Comparison of ENCODE assay signal across 10 mouse cellular contexts in the genomic region with DNA sequence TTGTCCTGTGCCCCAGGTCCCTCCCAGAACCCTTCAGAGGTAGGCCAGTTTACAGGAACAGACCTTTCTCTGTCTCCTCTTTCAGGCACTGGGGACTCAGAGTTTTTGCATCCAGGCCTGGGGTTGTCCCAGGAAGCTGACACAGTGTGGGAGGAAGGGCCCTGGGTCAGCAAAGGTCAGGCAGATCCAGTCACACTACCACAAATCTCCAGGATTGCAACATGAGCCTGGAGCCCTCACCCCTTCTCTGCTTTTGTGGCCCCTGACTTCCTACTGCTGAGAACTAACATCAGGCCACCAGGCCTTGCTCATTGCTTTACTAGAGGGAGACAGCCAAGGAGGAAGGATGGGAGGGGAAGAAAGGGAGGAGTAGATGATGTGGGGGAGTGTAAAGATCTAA. TPM values are rescaled to one million over a fixed set of nuclear protein-coding genes. Genes with fewer than 3 reads are reported as not detected.
DNase-seq lines count a peak whose midpoint lies in the region; ATAC-seq and TF ChIP-seq lines count a peak whose summit lies in the region.
"Had no signal": no experiment of that assay in that cellular context is flagged by ENCODE, and none has a peak within 500 bp of the region (broad histone marks: within the 10 kb centered on the region; RNA-seq: fewer than 3 reads in every experiment).

No protein-coding gene starts in this region.

- no peak overlapping the region for H3K27ac ChIP-seq in lung, postnatal 0 days (ENCODE audit: low read length)
- peak overlapping the region; percentile 86 for H3K27ac ChIP-seq in liver, adult 2 months (replicated peaks; ENCODE audit: insufficient read depth, low read depth, low read length)
- H3K27ac ChIP-seq: forebrain, embryonic 13.5 days had no signal

- peaks cover 11% of the 10 kb centered on the region; the same call in 1 of the 2 replicates for H3K79me2 ChIP-seq in liver, adult 2 months (ENCODE audit: control insufficient read depth, insufficient read depth, low read length)

- H3K4me2 ChIP-seq in lung, postnatal 0 days (replicated peaks; ENCODE audit: low read depth, low read length): no peak overlapping the region
- H3K4me2 ChIP-seq: forebrain, embryonic 13.5 days had no signal

- no peaks in the 10 kb centered on the region for H3K9me3 ChIP-seq in lung, postnatal 0 days (ENCODE audit: low read length)
- H3K9me3 ChIP-seq: forebrain, embryonic 13.5 days had no signal

- no peak for TF ChIP-seq CTCF in lung, postnatal 0 days (IDR thresholded peaks at IDR 0.05)
- no peak for TF ChIP-seq CTCF in liver, adult 2 months (IDR thresholded peaks at IDR 0.05; ENCODE audit: low read depth, low read length)

- no peak overlapping the region for H3K9ac ChIP-seq in lung, postnatal 0 days (replicated peaks; ENCODE audit: low read depth)
- H3K9ac ChIP-seq in liver, adult 2 months (ENCODE audit: low read depth, low read length): peak overlapping the region; percentile 80
- H3K9ac ChIP-seq: forebrain, embryonic 13.5 days had no signal

- no peaks in the 10 kb centered on the region for H3K36me3 ChIP-seq in lung, postnatal 0 days (ENCODE audit: insufficient read depth, low read length)
- H3K36me3 ChIP-seq in liver, adult 2 months (ENCODE audit: control insufficient read depth, insufficient read depth, low read length): no peaks in the 10 kb centered on the region

- ATAC-seq in lung, postnatal 0 days: peak; percentile 24; the same call in 1 of the 2 replicates
- ATAC-seq in monocyte, adult 5-6 weeks (replicated peaks; ENCODE audit: insufficient number of reproducible peaks, low FRiP score, low TSS enrichment, poor library complexity, severe bottlenecking): peak; percentile 57
- ATAC-seq: forebrain, embryonic 13.5 days had no signal

- no peaks in the 10 kb centered on the region for H3K27me3 ChIP-seq in lung, postnatal 0 days (replicated peaks; ENCODE audit: insufficient read depth, low read length)
- H3K27me3 ChIP-seq in liver, adult 2 months (ENCODE audit: control insufficient read depth, insufficient read depth, low read length): no peaks in the 10 kb centered on the region
- H3K27me3 ChIP-seq: forebrain, embryonic 13.5 days had no signal

- H3K4me1 ChIP-seq in lung, postnatal 0 days (ENCODE audit: insufficient read depth, low read depth, low read length): peaks cover 6% of the 10 kb centered on the region; the same call in 1 of the 2 replicates
- peaks cover 29% of the 10 kb centered on the region for H3K4me1 ChIP-seq in liver, adult 2 months (ENCODE audit: control insufficient read depth, insufficient read depth, low read length)
- H3K4me1 ChIP-seq: forebrain, embryonic 13.5 days had no signal

- TF ChIP-seq EP300 in lung, postnatal 0 days (IDR thresholded peaks at IDR 0.05): no peak

- no peak overlapping the region for H3K4me3 ChIP-seq in lung, postnatal 0 days (ENCODE audit: low read depth, low read length)
- peak overlapping the region; percentile 61 for H3K4me3 ChIP-seq in liver, adult 2 months (ENCODE audit: insufficient read depth, low read depth, low read length)
- H3K4me3 ChIP-seq: forebrain, embryonic 13.5 days had no signal

- no peak for TF ChIP-seq POLR2A in liver, adult 2 months (IDR thresholded peaks at IDR 0.05; ENCODE audit: extremely low read depth, insufficient read depth, low read length)

- peak; percentile 24 for DNase-seq in lung, postnatal 0 days (ENCODE audit: low spot score)
- no peak for DNase-seq in lung, postnatal 14 days
- DNase-seq in kidney, adult 8-10 months: peak; percentile 32 to 41
- DNase-seq in liver, adult 2 months (ENCODE audit: extremely low read depth, low read depth, low spot score): peak; percentile 70
- no peak for DNase-seq in MN1 (ENCODE audit: low spot score)
- DNase-seq in frontal cortex, postnatal 36 days (ENCODE audit: low spot score in 2 of 2): no peak
- DNase-seq in cerebellum, postnatal 36 days: no peak
- DNase-seq: heart, postnatal 4 days had no signal

RNA-seq across cellular contexts. Expression of a gene that starts 2.6 kb away (rescaled TPM):
- polyA plus RNA-seq in lung, postnatal 0 days (2015; fragmentation: Nextera tagmentation; extraction: Ambion mirVana): 2.9 and 4.1 TPM in 2 replicates
- total RNA-seq in liver, adult 2 months (2014; rRNA removed): 15.6 and 16.6 TPM in 2 replicates
- polyA plus RNA-seq in liver, adult 2 months (2012; rRNA removed): 14.4 and 20.7 TPM in 2 replicates
- 8.7 to 31.8 TPM (median 21.0 TPM) in 3 replicates for total RNA-seq in monocyte, adult 5-6 weeks (2017)

RNA-seq across cellular contexts. Expression of a gene that starts 31.8 kb away (rescaled TPM):
- polyA plus RNA-seq in lung, postnatal 0 days (2015; fragmentation: Nextera tagmentation; extraction: Ambion mirVana): 7.5 and 8.3 TPM in 2 replicates
- 3.4 and 5.6 TPM in 2 replicates for total RNA-seq in liver, adult 2 months (2014; rRNA removed)
- 6.1 and 8.4 TPM in 2 replicates for polyA plus RNA-seq in liver, adult 2 months (2012; rRNA removed)
- 231 to 259 TPM (median 238 TPM) in 3 replicates for total RNA-seq in monocyte, adult 5-6 weeks (2017)

Comparison
In these comparisons a context has a peak if more than half of its experiments do, and no peak if none do; other contexts are left out.
1. DNase-seq: peak in lung, postnatal 0 days (single experiment), kidney, adult 8-10 months (2 of 2) and liver, adult 2 months (single experiment); none in lung, postnatal 14 days (single experiment), MN1 (single experiment), frontal cortex, postnatal 36 days (0 of 2) and cerebellum, postnatal 36 days (0 of 2).
2. RNA of a gene that starts 31.8 kb away (total RNA-seq): 231 to 259 TPM in monocyte, adult 5-6 weeks; 3.4 to 5.6 TPM in liver, adult 2 months; every median in the first group is over 10 times any median in the second.